Mouse (Mus musculus): ENCODE measurements at regions not wholly inside any gene's neighbourhood (a gene's known extent, or its start where the extent isn't known, plus 50 kb on each side); places are given as distances from the start of the nearest gene placed in this dataset.

GRCm38 (mm10) chrX:16421159-16421558 is 101.5 kb upstream of the Cypt1 start:
- intact Hi-C loops (cut with DNase I), result no loop called here

GRCm38 (mm10) chrX:16421663-16422062 is 101.0 kb upstream of the Cypt1 start:
- intact Hi-C loops (cut with DNase I), result no loop called here

- intact Hi-C loops (cut with DNase I), result no loop called here
Measured at GRCm38 (mm10) chrX:16438088-16438487, 84.6 kb upstream of the Cypt1 start.

- intact Hi-C loops (cut with DNase I), result loop anchor here (10.0 kb wide), 1 partner anchor 404 kb away; no protein-coding TSS in a partner anchor
Measured at GRCm38 (mm10) chrX:16450496-16451078, 72.1 kb upstream of the Cypt1 start.
